Mouse (Mus musculus): ENCODE data around the gene Ocm.

Ocm gene

DNA sequence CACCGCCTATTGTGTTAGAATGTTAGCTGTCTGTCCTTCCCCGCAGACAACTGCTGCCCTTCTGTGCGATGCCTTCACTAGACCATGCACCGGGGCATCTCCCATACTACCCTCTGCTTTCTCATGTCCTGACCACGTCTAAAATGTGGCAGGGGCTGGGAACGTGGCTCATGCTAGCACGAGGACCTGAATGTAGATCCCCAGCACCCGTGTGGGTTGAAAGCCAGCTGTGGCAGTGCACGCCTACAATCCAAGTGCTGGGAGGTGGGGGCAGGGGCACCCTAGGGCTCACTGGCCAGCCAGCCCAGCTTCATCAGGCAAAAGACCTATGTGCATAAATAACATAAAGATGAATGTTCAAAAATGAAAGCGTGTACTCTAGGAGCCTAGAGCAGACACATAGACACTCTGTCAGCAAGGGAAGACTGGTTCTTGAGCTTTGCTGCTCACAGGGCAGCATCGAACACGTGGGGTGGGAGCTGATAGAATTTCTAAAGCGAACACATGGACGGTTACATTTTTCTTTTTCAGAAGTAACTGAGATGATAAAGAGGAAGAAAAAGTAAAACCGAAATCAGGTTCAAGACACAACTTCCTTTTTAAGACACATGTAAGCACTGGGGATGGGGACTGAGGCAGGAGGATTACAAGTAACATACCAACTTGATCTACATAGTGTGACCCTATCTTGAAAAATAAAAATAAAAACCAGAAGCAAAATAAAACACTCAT lies 23.8 kb downstream of the Ocm start:
- no peak for DNase-seq (ENCODE audit: low spot score)

DNA sequence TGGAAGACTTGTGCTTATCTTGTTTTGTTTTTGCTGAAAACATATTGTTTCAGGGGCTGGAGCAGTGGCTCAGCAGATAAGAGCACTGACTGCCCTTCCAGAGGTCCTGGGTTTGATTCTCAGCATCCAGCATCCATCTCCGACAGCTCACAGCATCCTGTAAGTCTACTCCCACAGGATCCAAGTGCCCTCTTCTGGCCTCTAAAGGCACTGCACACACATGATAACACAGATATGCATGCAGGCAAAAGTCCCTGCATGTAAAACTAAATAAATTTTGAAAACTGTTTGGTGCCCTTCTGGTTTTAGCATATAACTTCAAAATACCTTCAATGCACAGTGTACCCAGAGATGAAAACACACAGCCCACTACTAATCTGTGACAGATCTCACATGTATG lies 27.1 kb downstream of the Ocm start:
- no peak for DNase-seq (ENCODE audit: low spot score)

DNA sequence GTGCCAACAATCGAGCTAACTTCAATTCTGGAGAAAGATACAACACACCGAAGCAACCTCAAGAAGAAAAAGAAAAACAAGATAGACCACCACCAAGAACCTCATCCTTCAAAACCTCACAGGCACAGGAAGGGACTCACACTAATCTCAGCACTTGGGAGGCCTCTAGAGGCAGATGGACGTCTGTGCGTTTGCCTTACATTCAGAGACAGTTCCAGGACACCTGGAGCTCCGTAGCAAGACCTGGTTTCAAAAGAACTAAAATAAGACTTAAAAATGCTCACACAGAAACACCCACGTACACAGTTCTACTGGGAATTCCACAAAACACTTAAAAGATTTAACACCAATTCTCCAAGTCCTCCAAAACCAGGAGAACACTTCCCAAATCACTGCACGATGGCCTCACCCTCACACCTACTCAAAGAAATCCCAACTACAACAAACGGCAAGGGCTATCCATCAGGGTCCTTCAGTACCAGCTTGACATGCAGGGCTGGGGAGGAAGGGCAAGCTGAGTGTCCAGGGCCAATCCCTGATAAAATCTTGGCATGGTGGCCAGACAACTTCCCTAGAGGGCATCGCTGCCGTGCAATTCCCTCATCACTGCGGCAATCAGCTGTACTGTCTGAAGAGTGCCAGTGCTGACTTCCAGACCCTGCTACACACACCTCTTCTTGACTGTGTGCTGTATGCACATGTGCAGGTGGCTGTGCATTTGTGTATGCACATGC lies 31.7 kb downstream of the Ocm start:
- DNase-seq (ENCODE audit: low spot score), result no peak

DNA sequence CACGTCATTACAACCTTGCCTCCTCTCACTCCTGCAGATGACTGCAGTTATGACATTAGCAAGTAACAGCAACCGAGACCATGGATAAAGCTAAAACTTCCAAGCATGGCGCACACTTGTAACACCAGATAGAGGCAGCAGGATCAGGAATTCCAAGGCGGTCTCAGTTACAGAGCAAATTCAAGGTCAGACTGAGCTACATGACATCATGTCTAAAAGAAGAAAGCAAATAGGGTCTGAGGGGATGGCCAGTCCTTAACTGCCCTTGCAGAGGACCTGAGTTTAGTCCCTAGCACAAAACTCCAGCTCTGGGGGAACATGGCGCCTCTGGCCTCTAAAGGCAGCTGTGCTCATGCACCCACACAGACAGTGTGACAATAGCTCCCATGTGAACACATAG lies 32.6 kb downstream of the Ocm start:
- DNase-seq (ENCODE audit: low spot score), result no peak

DNA sequence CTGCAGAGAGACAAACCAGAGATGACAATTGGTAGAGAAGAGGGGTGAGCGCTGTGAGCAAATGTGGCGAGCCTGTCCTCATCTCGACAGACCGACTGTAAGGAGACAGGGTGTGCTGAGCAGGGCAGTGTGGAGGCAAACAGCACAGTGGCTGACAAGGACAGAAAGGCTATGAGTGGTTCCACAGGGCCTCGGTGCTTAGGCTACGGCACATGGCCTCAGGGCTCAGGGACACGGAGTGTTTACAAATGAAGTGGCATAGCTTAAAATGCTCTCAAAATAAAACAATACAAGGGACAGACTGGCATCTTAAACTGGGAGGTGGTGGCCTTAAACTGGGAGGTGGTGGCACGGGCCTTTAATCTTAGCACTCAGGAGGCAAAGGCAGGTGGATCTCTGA lies 33.2 kb downstream of the Ocm start:
- DNase-seq (ENCODE audit: low spot score), result no peak

- no peak for DNase-seq (ENCODE audit: low spot score)
These were observed 33.8 kb downstream of the Ocm start for GRCm38 (mm10) chr5:143992661-143993060.

DNA sequence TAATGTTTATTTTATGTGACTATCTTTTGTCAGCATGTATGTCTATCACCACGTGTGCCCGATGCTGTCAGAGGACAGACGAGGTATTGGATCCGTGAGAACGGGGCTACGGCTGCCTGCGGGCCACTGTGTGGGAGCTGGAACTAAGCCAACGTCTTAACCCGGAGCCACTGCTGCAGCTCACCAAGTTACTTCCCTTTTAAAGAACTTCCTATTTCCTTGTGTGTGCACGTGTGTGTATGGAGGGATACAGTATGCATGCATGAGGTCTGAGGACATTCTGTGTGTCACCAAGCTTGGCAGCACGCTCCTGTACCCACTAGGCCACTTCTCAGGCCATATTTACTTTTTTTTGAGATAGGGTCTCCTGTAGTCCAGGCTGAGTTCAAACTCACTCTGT lies 36.4 kb downstream of the Ocm start:
- no peak for DNase-seq (ENCODE audit: low spot score)

DNA sequence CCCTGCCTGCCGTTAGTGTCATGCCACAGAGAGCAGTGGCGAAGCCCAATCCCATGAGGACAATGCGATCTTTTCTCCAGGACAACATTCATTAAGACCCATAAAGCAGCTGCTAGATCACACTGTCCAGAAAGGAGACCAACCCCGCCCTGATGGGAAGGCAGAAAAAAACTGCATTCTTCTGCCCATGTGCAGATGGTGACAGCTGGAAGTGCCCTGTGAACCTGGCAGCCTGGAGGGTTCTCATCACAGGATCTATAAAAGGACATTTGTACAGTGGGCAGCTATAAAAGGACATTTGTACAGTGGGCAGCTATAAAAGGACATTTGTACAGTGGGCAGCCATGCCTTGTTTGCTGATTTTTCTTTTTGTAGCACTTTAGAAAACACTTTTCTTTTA lies 37.4 kb downstream of the Ocm start:
- no peak for DNase-seq (ENCODE audit: low spot score)

GRCm38 (mm10) chr5:143987596-143987995 lies 38.9 kb downstream of the Ocm start:
- no peak for DNase-seq (ENCODE audit: low spot score)

- peak; percentile 83 for DNase-seq (ENCODE audit: low spot score)
These were observed 41.1 kb downstream of the Ocm start for GRCm38 (mm10) chr5:143985381-143985780.

DNA sequence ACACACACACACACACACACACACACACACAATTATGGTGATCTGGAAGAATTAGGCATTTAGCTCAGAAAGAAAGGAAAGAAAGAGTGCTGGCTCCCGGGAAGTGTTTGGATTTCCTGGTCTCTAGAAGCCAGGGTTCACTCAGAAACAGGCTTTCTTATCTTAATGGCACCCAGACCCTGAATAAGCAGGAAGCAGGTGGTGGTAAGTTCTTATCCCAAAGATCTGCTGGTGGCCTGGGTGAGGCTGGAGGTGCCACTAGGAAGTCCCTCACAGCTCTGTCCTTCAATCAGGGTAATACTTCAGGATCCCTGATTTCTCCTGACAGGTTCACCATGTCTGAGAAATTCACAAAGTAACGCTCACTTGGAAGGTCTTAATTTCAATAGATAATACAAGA lies 44.1 kb downstream of the Ocm start:
- no peak for DNase-seq (ENCODE audit: low spot score)

GRCm38 (mm10) chr5:143980858-143981257 lies 45.6 kb downstream of the Ocm start:
- DNase-seq (ENCODE audit: low spot score), result no peak

DNA sequence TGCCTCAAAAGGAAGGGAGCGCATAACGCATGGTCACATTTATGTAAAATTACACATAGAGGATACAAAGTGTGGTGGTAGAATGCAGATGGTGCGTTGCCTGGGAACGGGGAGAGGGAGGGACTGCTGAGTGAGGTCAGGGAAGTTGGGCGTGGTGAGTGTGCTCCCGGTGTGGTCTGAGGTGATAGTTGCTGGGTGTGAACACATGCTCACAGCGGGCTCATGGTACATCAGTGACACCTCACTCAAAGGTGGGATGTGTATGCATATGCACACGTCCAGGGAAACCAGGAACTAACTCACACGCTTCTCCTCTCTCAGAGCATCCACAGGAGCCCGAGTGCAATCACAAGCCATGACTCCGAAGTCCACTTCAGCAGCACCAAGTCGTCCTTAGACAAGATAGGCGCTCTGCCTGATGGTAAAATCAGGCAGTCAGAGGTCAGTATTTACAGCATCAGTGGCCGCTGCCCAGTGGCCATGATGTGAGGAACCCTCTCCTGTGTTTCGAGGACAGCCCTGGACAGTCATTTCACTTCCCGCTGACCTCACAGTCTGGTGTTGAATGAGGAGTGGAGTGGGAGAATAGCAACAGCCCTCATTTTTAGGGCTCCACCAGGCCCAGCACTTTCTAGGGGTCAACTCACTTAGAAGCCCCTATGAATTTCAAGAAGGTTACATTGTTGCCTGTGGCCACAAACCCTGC lies 49.6 kb downstream of the Ocm start:
- no peak for DNase-seq (ENCODE audit: low spot score)

- DNase-seq (ENCODE audit: low spot score), result no peak
These were observed 50.2 kb downstream of the Ocm start for GRCm38 (mm10) chr5:143976232-143976631.

- no peak for DNase-seq (ENCODE audit: low spot score)
These were observed 50.9 kb downstream of the Ocm start for GRCm38 (mm10) chr5:143975631-143975933.

GRCm38 (mm10) chr5:143974931-143975630 lies 51.4 kb downstream of the Ocm start:
- DNase-seq (ENCODE audit: low spot score), result peak; percentile 32

GRCm38 (mm10) chr5:143972628-143973027 lies 53.8 kb downstream of the Ocm start:
- DNase-seq (ENCODE audit: low spot score), result no peak
